Mouse (Mus musculus): Measurements from ENCODE around the gene Gigyf1. TPM values are rescaled to one million over a fixed set of nuclear protein-coding genes. Genes with fewer than 3 reads are reported as not detected.

Gigyf1 gene
- total RNA-seq, 2 experiments from 2014 or later = 43.0 TPM

DNA sequence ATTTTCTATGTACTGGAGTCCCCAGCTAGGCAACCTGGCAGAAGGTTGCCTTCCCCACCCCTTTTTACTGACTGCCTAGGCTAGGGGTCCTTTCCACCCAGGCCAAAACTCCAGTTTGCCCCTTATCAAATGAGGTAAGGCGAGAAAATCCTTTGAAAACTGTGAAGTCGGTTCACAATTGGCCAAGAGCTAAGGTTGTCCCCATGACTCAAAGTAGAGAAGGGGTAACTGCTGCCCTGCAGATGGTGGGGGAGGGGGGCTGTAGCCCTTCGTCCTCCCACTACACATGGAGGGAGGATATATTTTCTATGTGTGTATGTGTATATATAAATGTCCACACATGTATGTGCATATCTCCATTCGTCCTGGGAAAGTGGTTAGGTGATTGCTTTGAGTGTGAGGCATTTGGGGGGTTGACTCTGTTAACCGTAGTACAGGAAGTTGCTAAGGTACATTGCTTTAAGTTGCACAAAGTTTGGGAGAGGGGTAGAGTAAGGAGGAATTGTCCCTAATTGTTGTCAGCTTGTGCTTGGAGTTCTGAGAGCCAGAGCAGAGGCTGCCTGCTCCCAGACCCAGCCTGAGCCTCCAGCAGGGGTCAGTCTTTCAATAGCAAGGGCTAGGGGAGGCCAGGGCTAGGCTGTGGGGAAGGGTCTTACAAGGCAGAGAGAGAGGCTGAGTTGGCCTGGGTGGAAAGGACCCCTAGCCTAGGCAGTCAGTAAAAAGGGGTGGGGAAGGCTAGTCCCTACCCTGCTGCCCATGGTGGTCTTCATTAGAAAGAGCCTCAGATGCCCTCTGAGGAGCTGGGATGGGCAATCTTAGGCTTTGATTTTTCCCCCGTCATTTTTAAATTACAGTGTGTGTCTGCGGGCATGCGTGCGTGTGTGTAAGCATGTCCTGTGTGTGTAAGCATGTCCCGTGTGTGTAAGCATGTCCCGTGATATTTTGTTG lies 5.2 kb upstream of the Gigyf1 start:
- DNase-seq (ENCODE audit: extremely low spot score in 1 of 2, low spot score in 2 of 2) = peak in 1 of 2 experiments; percentile 57
- intact Hi-C loops (cut with DNase I) = loop anchor here (5.0 to 10.0 kb wide), 2 partner anchors 142 to 181 kb away; partner anchors contain the start of gene Slc12a9

DNA sequence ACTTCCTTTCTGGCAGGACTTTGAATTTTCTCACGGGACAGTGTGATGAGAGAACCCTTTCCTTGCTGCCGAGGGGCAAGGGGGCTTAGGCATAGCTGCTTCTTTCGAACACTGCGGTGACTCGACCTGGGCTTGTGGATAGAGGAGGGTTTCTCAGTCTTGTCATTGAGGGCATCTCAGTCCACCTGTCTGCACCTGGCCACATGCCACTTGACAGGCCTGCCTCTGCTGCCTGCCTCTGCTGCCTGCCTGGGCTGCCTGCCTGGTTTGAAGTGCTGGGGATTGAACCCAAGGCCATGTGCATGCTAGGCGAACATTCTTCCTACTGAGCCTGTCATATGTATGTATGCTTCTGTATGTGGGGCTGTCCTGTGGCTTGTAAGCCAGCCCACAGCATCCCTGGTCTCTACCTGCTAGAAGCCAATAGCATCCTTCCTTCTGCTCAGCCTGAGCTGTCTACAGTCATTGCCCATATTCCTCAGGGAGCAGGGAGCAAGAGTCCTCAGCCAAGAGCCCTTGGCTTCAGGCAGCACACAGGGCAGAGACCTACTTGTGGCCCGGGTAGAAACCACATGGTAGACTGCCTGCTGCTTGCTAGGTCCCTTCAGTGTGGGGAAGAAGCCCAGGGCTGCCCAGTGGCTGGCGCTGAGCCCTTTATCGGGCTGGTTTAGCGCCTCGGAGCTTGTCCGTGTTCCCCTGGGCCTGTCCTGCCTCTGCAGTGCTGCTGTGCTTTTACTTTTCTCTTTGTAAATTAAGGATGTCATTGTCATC lies 4.2 kb upstream of the Gigyf1 start:
- no peak for DNase-seq (ENCODE audit: extremely low spot score in 1 of 2, low spot score in 2 of 2)
- intact Hi-C loops (cut with DNase I) = loop anchor here (5.0 to 10.0 kb wide), 2 partner anchors 141 to 182 kb away; partner anchors contain the start of gene Slc12a9

DNA sequence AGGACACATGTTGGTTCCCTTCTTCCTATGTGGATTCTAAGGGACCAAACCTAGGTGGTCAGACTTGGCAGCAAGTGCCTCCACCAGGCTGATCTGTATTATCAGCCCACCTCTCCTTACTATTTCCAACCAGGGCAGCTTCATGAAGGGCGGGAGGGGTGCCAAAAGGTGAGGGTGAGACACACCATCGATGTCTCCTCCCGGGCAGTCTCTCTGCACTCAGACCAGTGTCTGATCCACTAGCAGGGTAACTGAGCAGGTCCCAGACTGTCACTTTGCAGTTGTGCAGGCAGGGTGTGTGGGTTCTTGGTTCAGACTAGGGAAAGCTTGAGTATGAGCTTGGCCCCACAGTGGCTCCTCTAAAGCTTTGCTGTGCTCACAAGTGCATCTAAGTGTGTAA lies 3.5 kb upstream of the Gigyf1 start:
- intact Hi-C loops (cut with DNase I) = loop anchor here (5.0 to 10.0 kb wide), 2 partner anchors 140 to 183 kb away; partner anchors contain the start of gene Slc12a9
- peak in 1 of 2 experiments; percentile 20 for DNase-seq (ENCODE audit: extremely low spot score in 1 of 2, low spot score in 2 of 2)

DNA sequence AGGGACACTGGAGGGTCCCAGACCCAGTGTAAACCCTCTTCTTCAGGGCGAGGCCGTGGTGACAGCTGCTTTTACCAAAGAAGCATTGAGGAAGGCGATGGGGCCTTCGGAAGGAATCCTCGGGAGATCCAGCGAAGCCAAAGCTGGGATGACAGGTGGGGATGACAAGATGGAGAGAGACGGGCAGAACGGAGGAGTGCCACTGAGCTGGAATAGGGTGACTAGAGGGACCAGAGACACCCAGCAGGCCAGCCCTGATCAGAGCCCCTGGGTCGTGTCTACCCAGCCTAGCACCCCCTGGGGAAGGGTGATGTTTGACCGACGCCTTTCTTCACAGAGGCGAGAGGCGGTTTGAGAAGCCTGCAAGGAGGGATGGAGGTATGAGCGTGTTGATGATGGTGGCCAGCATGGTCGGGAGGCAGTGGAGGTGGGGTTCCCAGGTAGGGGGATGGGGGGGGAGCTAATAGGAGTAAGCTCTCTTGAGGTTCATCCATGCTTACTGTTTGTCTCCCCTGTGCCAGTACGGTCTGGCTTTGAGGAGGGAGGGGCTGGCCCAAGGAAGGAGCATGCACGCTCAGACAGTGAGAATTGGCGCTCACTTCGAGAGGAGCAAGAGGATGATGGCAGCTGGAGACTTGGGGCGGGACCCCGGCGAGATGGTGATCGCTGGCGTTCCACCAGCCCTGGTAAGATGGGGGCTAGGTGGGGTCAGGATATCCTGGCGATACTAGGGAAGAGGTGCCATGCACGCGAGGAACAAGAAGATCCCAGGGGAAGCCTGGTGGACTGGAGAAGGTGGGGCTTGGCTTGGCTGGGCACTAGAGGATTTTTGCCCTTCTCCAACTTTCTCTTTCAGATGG lies 1.6 kb downstream of the Gigyf1 start:
- no peak for DNase-seq (ENCODE audit: extremely low spot score in 1 of 2, low spot score in 2 of 2)
- intact Hi-C loops (cut with DNase I) = loop anchor here (10.0 kb wide), 1 partner anchor 135 kb away; no protein-coding TSS in a partner anchor

DNA sequence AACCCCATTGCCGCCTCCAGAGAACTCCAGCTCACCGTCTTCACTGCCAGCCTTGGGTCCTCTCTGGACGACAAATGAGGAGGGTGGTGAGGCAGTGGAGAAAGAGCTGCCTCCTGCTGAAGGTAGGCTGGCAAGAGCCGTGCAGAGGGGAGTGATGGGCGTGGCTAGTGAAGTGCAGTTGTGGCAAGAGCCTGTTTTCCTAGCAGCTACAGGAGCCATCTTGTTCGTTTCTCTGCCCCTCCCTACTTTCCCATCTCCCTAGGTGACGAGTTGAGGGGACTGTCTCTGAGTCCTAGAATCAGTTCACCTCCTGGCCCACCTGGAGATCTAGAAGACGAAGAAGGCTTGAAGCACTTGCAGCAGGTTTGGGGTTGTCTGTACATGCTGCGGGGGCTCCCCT lies 3.5 kb downstream of the Gigyf1 start:
- no peak for DNase-seq (ENCODE audit: extremely low spot score in 1 of 2, low spot score in 2 of 2)
- intact Hi-C loops (cut with DNase I) = no loop called here

DNA sequence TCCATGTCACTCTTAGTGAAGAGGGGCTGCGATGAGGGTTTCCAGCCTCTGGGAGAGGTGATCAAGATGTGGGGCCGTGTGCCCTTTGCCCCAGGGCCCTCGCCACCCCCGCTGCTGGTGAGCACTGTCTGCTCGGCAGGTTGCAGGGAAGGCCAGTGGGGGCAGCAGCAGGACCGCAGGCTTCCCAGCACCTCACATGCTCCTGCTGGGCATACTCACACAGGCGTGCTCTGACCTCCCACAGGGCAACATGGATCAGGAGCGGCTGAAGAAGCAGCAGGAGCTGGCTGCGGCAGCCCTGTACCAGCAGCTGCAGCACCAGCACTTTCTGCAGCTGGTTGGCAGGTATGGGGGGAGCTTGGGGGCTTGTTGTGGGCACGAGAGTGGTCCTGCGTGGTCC lies 4.4 kb downstream of the Gigyf1 start:
- intact Hi-C loops (cut with DNase I) = no loop called here
- DNase-seq (ENCODE audit: extremely low spot score in 1 of 2, low spot score in 2 of 2) = peak in 1 of 2 experiments; percentile 38

DNA sequence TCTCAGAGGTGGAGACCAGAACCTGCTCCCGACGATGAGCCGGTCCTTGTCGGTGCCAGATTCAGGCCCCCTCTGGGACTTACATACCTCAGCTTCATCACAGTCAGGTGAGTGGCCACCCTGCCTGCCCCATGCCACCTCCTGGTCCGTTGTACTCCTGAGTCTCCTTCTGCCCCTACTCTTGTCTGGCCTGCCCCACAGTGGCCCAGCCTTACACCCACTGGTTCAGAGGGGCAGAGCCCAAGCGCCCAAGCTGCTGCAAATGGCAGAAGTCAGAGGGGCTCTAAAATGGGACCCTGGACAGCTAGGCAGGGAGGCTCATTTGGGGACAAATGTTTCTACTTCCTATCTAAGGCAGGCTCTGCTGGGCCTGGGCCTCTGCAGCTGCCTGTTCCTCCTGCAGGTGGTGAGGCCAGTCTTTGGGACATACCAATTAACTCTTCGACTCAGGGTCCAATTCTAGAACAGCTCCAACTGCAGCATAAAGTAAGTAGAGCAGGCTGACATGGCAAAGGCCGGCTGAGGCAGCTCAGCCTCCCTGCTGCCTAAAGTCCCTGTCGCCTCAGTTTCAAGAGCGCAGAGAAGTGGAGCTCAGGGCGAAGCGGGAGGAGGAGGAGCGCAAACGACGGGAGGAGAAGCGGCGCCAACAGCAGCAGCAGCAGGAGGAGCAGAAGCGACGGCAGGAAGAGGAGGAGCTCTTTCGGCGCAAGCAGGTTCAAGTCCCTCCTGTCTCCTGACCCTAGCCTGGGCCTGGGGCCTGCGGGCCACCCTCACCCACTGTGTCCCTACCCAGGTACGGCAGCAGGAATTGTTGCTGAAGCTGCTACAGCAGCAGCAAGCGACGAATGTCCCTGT lies 5.3 kb downstream of the Gigyf1 start:
- intact Hi-C loops (cut with DNase I) = no loop called here

DNA sequence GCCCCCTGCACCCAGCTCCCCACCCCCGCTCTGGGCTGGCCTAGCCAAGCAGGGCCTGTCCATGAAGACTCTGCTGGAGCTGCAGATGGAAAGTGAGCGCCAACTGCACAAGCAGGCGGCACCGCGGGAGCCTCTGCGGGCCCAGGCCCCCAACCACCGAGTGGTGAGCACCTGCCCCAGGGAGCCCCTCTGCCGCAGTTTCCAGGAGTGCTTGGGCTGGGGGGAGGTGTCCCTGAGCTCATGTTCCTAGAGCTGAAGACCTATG lies 5.8 kb downstream of the Gigyf1 start:
- DNase-seq (ENCODE audit: extremely low spot score in 1 of 2, low spot score in 2 of 2) = no peak
- intact Hi-C loops (cut with DNase I) = no loop called here

More for the DNA sequence above, 5.3 kb downstream of the Gigyf1 start:
- peak in 1 of 2 experiments; percentile 45 for DNase-seq (ENCODE audit: extremely low spot score in 1 of 2, low spot score in 2 of 2)

DNA sequence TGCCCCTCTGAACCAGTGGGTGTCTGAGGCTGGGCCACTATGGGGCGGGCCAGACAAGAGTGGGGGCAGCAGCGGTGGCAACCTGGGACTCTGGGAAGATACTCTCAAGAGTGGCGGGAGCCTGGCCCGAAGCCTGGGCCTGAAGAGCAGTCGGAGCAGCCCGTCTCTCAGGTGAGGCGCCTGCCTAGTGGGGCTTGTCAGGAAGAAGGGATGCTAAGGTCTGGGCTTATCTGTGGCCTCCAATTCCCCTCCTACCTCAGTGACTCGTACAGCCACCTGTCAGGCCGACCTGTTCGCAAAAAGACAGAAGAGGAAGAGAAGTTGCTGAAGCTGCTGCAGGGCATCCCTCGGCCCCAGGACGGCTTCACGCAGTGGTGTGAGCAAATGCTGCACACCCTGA lies 6.3 kb downstream of the Gigyf1 start:
- intact Hi-C loops (cut with DNase I) = no loop called here
- DNase-seq (ENCODE audit: extremely low spot score in 1 of 2, low spot score in 2 of 2) = peak in 1 of 2 experiments; percentile 35

DNA sequence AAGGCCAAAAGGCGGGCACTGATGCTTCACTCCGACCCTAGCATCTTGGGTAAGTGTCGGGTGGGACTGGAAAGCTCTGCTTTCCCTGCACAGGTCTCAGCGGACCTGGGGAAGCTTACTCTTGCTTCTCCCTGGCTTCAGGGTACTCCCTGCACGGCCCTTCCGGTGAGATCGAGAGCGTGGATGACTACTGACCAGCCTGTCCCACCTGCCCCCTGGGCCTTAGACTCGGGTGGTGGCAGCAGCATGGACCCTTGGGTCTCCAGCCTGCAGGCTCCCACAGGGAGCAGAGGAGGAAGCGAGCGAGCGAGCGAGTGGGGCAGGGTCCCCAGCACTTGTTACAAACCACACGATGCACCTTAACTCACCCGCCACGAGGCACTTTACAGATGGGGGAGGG lies 7.2 kb downstream of the Gigyf1 start:
- DNase-seq (ENCODE audit: extremely low spot score in 1 of 2, low spot score in 2 of 2) = no peak
- intact Hi-C loops (cut with DNase I) = no loop called here

DNA sequence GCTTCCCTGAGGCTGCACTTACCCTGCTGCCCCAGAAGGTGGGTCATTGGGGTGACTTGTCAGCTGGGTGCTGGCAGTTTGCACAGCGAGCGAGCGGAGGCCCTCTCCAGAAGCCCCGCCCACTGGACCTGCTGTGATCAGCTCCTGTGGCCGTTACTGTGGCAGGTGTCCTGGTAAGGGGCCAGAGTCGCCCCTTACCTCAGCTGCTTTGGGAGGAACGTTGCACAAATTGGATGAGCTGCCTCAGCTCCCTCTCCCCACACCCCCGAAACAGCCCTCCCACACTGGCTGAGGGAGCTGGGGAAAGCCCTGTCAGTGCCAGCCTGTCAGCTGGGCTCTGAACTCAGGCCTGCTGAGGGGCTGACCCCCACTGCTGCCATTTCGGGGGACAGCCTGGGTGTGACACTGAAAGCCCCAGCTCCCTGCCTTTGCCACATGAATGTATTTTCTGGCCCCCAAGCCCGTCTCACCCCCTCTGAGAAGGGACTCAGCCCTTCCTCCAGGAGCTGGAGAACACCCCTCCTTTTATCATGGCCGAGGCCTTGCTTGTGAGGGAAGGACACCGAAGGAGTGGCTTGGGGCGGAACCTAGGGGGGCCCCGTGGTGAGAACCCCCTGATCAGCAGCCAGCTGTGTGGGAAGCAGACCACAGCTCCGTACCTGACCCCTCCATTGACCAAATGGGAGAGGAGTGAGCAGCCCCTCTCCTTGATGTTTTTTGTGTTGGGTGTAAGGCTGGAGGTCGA lies 8.0 kb downstream of the Gigyf1 start:
- intact Hi-C loops (cut with DNase I) = no loop called here
- DNase-seq (ENCODE audit: extremely low spot score in 1 of 2, low spot score in 2 of 2) = peak in 1 of 2 experiments; percentile 78

DNA sequence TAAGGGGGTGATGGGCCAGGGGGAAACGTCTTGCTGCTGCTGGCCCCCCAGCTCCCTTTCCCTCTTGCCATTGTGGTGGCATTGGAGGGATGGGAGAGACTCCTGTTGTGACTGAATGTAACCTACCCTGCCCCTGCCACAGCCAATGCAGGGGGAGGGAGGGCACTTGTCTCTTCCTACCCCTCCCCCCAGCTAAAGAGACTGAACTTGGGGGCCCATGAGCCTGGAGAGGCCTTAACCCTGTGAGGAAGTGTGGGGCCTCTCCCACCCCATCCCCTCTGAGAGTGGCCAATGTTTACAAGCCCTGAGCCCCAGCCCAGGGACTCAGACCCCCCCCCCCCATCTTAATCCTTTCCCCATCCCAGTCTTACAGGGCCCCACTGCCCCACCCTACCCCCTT lies 9.1 kb downstream of the Gigyf1 start:
- DNase-seq (ENCODE audit: extremely low spot score in 1 of 2, low spot score in 2 of 2) = peak in 1 of 2 experiments; percentile 20

DNA sequence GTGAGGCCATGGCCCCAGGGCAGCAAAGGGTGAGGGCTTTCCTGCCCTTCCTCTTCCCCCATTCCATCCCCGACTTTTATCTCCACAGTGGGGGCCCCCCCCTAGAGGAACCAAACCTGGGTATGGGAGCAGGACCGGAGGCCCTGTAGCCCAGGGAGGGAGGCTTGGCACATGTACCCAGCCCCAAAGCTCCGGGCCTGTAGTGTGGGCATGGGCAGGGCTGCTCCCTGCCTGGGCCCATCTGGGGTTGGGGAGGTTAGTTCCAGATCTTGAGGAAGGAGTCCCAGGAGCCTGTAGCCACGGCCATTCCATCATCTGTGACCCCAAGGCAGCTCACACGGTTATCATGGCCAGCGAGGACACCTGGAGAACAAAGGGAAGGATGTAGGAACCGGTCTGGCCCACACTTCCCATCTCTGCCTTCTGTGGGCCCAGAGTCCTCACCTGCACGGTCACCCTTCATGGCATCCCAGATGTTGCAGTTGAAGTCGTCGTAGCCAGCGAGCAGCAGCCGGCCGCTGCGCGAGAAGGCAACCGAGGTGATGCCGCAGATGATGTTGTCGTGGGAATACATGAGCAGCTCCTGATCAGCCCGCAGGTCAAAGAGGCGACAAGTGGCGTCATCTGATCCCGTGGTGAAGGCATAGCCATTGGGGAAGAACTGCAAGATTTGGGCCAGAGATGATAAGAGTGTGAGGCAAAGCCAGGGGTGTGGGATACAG lies 10.1 kb downstream of the Gigyf1 start:
- peak in 1 of 2 experiments; percentile 30 for DNase-seq (ENCODE audit: extremely low spot score in 1 of 2, low spot score in 2 of 2)
- intact Hi-C loops (cut with DNase I) = no loop called here

More for the DNA sequence above, 9.1 kb downstream of the Gigyf1 start:
- intact Hi-C loops (cut with DNase I) = no loop called here

DNA sequence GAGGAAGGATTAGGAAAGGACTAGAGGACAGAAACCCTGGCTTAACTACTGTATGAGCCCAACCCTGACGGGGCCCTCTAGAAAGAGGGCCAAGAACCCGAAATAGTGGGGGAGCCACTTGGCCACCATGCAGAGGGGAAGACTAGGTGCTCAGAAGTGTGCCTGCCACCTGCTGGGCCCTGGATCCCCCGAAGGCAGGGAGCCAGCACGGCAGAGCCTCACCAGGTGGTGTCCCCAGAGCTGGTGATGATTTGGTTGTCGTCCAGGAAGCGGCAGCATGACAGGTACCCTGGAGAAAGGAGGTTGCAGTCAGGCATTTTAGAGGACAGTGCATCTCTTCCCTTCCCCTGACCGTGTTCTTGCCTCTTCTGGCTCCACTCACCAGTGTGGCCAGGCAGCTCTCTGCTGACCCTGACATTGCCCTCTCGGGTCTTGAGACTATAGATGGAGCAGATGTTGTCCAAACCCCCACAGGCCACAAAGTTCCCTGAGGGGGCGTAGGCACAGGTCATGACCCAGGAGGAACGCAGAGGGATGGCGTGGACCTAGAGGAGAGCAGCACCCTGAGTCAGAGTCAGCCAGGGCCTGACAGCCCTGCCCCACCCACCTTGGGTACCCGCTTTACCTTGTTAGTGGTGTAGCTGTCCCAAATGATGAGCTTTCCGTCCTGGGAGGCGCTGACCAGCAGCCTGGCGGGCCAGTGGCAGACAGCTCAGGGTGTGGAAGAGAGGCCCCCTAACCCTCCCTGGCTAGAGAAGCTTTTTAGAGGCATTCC lies 11.1 kb downstream of the Gigyf1 start:
- peak in 1 of 2 experiments; percentile 60 for DNase-seq (ENCODE audit: extremely low spot score in 1 of 2, low spot score in 2 of 2)
- intact Hi-C loops (cut with DNase I) = no loop called here

DNA sequence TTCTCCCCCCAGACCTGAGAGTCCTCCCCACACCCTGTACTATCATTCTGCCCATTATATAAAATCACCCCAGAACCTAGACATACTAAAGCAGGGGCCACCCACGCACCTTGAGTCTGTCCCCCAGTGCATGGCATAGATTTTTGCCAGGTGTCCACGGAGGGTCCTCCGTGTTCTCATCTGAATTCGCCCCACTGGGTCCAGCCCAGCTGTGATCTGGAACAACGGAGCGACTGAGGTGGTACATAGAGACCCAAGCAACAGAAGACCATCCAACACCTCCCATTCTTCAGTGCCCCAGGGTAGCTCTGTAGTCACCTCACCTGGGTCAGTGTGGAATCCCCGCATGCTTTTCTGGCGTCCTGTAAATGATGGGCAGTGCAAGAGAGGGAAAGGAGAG lies 11.7 kb downstream of the Gigyf1 start:
- peak in 1 of 2 experiments; percentile 25 for DNase-seq (ENCODE audit: extremely low spot score in 1 of 2, low spot score in 2 of 2)
- intact Hi-C loops (cut with DNase I) = loop anchor here (5.0 kb wide), 1 partner anchor 57 kb away; no protein-coding TSS in a partner anchor

Measured in left cerebral cortex, postnatal 10 days (tissue).